Mouse (Mus musculus) liver, embryonic 15.5 days (tissue): ENCODE measurements at regions not wholly inside any gene's neighbourhood (a gene's known extent, or its start where the extent isn't known, plus 50 kb on each side); places are given as distances from the start of the nearest gene placed in this dataset.
"Not testable (repeated sequence)": the region's sequence is repeated elsewhere in the genome, so short reads cannot be mapped to it uniquely, and the experiment has no call there.

Source experiments
- ATAC-seq: fragments of 200-750 bp; cut with Nextera tagmentation; 2 replicates; pipeline ENCODE4 v1.8.0; 2017; ENCODE audit warnings: moderate number of reproducible peaks, mild to moderate bottlenecking, moderate library complexity; ENCODE audit not compliant: insufficient read depth
- H3K27ac ChIP-seq: fragments of 300-500 bp; sonication (generic); replicated peaks from 2 replicates; pipeline ENCODE4 v1.5.1; 2015; ENCODE audit warnings: mild to moderate bottlenecking, inconsistent platforms
- H3K27me3 ChIP-seq: fragments of 300-500 bp; sonication (generic); 2 replicates; pipeline ENCODE4 v1.6.1; 2015; ENCODE audit warnings: mild to moderate bottlenecking, inconsistent platforms
- H3K36me3 ChIP-seq: fragments of 300-500 bp; sonication (generic); replicated peaks from 2 replicates; pipeline ENCODE4 v1.6.1; 2015; ENCODE audit warnings: moderate library complexity, mild to moderate bottlenecking, inconsistent platforms
- H3K4me1 ChIP-seq: fragments of 300-500 bp; sonication (generic); replicated peaks from 2 replicates; pipeline ENCODE4 v1.6.1; 2015; ENCODE audit warnings: inconsistent platforms
- H3K4me2 ChIP-seq: fragments of 300-500 bp; sonication (generic); 2 replicates; pipeline ENCODE4 v1.6.1; 2015; ENCODE audit warnings: moderate library complexity, mild to moderate bottlenecking, inconsistent platforms
- H3K4me3 ChIP-seq: fragments of 300-500 bp; sonication (generic); replicated peaks from 2 replicates; pipeline ENCODE4 v1.5.1; 2015; ENCODE audit warnings: mild to moderate bottlenecking, inconsistent platforms
- H3K9ac ChIP-seq: fragments of 300-500 bp; sonication (generic); 2 replicates; pipeline ENCODE4 v1.6.1; 2015; ENCODE audit warnings: moderate library complexity, mild to moderate bottlenecking, inconsistent platforms
- H3K9me3 ChIP-seq: fragments of 300-500 bp; sonication (generic); replicated peaks from 2 replicates; pipeline ENCODE4 v1.6.1; 2016; ENCODE audit warnings: inconsistent platforms
- WGBS: fragments of 180-500 bp; shearing (Covaris S2); methylation state at CpG from one replicate; pipeline ENCODE4 v1.1.7; 2015; ENCODE audit warnings: mixed read lengths; ENCODE audit not compliant: insufficient replicate concordance; 5-methylcytosine and 5-hydroxymethylcytosine counted together

- no peak overlapping the region for H3K9ac ChIP-seq
- no peak overlapping the region for H3K4me2 ChIP-seq
- no peak overlapping the region for H3K27ac ChIP-seq
- no peak for ATAC-seq
- no peaks in the 10 kb centered on the region for H3K27me3 ChIP-seq
- H3K4me3 ChIP-seq: no peak overlapping the region
- H3K36me3 ChIP-seq: no peaks in the 10 kb centered on the region
- WGBS: 58% methylated on average over 3 of the region's 3 CpGs
- H3K4me1 ChIP-seq: no peaks in the 10 kb centered on the region
- no peaks in the 10 kb centered on the region for H3K9me3 ChIP-seq
Measured at GRCm38 (mm10) chr1:83832946-83833345, 424.9 kb upstream of the Sphkap start.

DNA sequence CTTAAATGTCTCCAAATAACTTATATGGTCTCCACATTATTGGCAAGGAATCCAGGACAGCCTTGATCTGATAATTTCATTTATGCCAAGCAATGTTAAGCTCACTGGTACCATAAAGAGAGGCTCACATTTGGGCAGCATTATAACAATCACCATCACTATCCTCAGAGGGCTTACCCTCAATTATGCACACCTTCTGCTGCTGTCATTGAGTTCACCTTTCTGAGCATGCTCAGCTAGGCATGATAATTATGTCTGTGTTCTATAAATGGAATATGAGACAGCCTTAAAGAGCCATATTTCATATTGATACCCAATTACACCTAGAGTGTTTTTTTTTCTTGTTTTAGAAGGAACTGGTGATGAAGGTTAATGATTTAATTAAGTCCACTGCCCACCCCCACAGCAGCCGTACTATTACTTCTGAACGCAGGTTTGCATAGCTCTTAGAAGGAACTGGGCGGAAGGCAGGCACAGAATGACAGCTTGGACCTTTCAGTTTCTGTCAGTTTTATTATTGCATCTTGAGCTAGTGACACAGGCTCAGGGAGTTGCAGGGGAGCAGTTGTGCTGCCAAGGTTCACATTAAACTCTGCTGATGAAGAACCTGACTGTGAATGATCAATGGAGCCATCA lies 424.0 kb upstream of the Sphkap start:
- no peak overlapping the region for H3K4me3 ChIP-seq
- no peaks in the 10 kb centered on the region for H3K9me3 ChIP-seq
- H3K27ac ChIP-seq: no peak overlapping the region
- 70% methylated on average over 3 of the region's 3 CpGs for WGBS
- H3K36me3 ChIP-seq: no peaks in the 10 kb centered on the region
- H3K9ac ChIP-seq: no peak overlapping the region
- H3K4me2 ChIP-seq: no peak overlapping the region
- no peak for ATAC-seq
- no peaks in the 10 kb centered on the region for H3K4me1 ChIP-seq
- H3K27me3 ChIP-seq: no peaks in the 10 kb centered on the region

GRCm38 (mm10) chr1:83830025-83830645 lies 422.1 kb upstream of the Sphkap start:
- H3K4me2 ChIP-seq: no peak overlapping the region
- ATAC-seq: no peak
- no peaks in the 10 kb centered on the region for H3K27me3 ChIP-seq
- H3K9me3 ChIP-seq: no peaks in the 10 kb centered on the region
- WGBS: 57% methylated on average over 6 of the region's 6 CpGs
- H3K4me3 ChIP-seq: no peak overlapping the region
- no peak overlapping the region for H3K27ac ChIP-seq
- H3K36me3 ChIP-seq: no peaks in the 10 kb centered on the region
- H3K9ac ChIP-seq: no peak overlapping the region
- no peaks in the 10 kb centered on the region for H3K4me1 ChIP-seq

DNA sequence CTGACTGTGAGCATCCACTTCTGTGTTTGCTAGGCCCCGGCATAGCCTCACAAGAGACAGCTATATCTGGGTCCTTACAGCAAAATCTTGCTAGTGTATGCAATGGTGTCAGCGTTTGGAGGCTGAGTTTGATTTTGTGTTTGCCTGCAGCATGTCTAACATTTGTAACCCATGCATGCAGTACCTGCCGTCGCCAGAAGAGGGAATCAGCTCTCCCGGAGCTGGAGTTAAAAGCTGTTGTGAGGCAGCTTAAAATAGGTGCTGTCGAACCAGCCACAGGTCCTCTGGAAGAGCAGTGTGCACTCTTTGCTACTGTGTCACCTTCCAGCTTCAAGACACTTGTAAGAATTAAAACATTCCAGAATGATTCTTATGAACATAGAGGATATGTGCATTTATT lies 403.2 kb upstream of the Sphkap start:
- 47% methylated on average over 6 of the region's 6 CpGs for WGBS
- not testable (repeated sequence) for ATAC-seq

GRCm38 (mm10) chr1:83808432-83808831 lies 400.4 kb upstream of the Sphkap start:
- Histone ChIP-seq H3K27ac (no peak overlapping the region), H3K4me3 (no peak overlapping the region), H3K9ac (no peak overlapping the region), H3K4me1 (no peaks in the 10 kb centered on the region), H3K36me3 (no peaks in the 10 kb centered on the region), H3K27me3 (no peaks in the 10 kb centered on the region), H3K9me3 (no peaks in the 10 kb centered on the region), H3K4me2 (no peak overlapping the region)
- no peak for ATAC-seq
- 70% methylated on average over 6 of the region's 6 CpGs for WGBS

More for the DNA sequence above, 403.2 kb upstream of the Sphkap start:
- not testable (repeated sequence) for H3K9me3 ChIP-seq, H3K4me2 ChIP-seq, H3K36me3 ChIP-seq, H3K9ac ChIP-seq, H3K27me3 ChIP-seq, H3K4me1 ChIP-seq, H3K4me3 ChIP-seq, H3K27ac ChIP-seq

DNA sequence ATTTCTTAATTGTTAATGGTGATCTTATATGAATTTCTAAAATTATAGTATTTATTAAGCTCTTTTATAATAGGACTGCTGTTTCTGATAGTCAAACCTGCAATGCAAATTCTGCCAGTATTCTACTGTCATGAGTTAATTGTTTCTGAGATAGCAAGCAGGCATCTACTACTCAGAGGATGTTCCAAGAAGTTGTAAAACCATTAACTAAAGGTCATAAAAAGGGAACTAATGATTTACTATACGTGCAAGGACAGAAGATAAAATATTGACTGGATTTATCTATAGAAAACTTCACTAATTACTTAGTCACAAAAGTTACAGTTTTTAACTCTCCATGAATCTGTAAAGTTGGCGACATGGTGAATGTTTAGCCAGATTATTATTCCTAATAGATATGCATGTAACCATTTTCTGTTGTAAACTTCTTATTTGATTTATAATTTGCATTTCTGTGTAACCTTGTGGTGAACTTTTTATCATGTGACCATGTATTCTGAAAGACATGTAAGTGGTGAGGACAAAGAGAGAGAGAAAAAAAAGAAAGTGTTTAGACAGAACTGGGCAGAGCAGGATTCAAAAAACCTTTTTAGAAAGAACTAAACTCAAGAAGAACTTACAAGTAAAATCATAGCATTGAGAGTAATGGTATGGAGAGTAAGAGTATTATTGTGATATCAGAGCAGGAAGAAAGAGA lies 395.5 kb upstream of the Sphkap start:
- Histone ChIP-seq H3K36me3 (no peaks in the 10 kb centered on the region), H3K27ac (no peak overlapping the region), H3K9ac (no peak overlapping the region), H3K4me3 (no peak overlapping the region), H3K9me3 (no peaks in the 10 kb centered on the region), H3K27me3 (no peaks in the 10 kb centered on the region), H3K4me2 (no peak overlapping the region), H3K4me1 (no peaks in the 10 kb centered on the region)
- 43% methylated on average over 2 of the region's 2 CpGs for WGBS
- ATAC-seq: no peak

- Histone ChIP-seq H3K4me1 (no peaks in the 10 kb centered on the region), H3K27ac (no peak overlapping the region), H3K4me2 (no peak overlapping the region), H3K27me3 (no peaks in the 10 kb centered on the region), H3K9me3 (no peaks in the 10 kb centered on the region), H3K9ac (no peak overlapping the region), H3K4me3 (no peak overlapping the region), H3K36me3 (no peaks in the 10 kb centered on the region)
- no peak for ATAC-seq
Measured at GRCm38 (mm10) chr1:83801759-83802158, 393.8 kb upstream of the Sphkap start.

DNA sequence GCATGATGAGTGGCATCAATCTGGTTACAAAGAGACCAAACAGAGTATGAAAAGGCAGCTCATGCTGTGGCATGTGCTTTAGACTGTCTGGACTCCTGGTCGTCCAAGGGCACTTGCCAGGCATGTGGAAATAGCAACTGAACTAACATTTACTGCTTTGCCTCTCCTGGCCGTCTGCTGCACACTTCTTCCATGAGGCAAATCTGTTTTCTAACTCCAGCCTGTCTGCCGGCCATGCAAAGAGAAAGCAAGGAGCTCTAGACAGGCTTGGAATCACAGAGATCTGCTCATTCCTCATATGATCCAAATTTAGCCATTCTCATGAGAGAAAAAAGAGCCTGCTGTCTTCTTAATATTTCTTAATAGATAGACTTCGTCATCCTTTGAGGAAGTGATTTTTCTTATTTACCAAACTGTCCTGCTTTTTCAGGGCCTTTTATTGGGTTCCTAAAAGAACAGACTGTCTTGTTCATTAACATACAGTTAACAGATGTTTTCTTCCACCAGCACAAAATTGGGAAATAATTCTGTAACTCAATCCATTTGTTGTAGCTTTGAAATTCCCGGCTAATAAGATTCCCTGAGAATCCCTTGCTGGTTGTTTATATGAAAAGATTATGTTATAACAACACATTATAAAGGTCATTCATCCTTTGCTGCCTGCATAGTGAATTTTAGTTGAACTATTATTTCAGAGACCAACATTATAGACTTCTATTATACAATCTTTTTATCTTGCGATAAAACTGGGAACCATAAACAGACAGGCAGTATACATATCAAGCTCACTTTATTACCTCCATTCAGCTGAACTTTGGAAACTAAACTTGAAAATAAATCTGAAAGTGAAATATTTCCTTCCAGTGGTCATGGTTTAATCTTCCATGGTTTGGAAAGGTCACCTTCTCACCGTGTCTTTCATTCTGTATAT lies 389.2 kb upstream of the Sphkap start:
- Histone ChIP-seq H3K4me2 (no peak overlapping the region), H3K36me3 (no peaks in the 10 kb centered on the region), H3K4me3 (no peak overlapping the region), H3K27ac (no peak overlapping the region), H3K27me3 (no peaks in the 10 kb centered on the region), H3K9me3 (no peaks in the 10 kb centered on the region), H3K9ac (no peak overlapping the region), H3K4me1 (no peaks in the 10 kb centered on the region)
- ATAC-seq: no peak
- WGBS: 61% methylated on average over 7 of the region's 7 CpGs

DNA sequence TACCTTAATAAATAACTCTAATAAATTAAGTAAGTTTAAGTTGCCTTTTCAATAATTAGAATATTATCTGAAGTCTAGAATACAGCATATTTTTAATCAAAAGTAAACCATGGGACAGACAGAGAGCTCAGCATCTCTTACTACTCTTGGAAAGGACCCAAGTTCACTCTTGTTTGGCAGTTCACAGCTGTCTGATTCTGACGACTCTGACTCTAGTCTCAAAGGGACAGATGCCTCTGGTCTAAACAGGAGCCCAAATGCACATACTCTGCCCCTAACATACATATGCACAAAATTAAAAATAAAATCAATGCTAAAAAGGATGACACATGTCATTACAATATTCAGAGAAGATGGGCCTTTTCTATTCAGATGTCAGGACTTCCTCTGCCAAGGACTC lies 369.2 kb upstream of the Sphkap start:
- no peaks in the 10 kb centered on the region for H3K4me1 ChIP-seq
- H3K4me3 ChIP-seq: no peak overlapping the region
- H3K9me3 ChIP-seq: no peaks in the 10 kb centered on the region
- no peak for ATAC-seq
- WGBS: 37% methylated on average over 1 of the region's 1 CpGs
- no peak overlapping the region for H3K27ac ChIP-seq
- no peaks in the 10 kb centered on the region for H3K36me3 ChIP-seq
- H3K27me3 ChIP-seq: no peaks in the 10 kb centered on the region
- no peak overlapping the region for H3K9ac ChIP-seq
- no peak overlapping the region for H3K4me2 ChIP-seq

GRCm38 (mm10) chr1:83771160-83771559 lies 363.2 kb upstream of the Sphkap start:
- no peaks in the 10 kb centered on the region for H3K36me3 ChIP-seq
- H3K9me3 ChIP-seq: no peaks in the 10 kb centered on the region
- H3K4me1 ChIP-seq: no peaks in the 10 kb centered on the region
- no peak overlapping the region for H3K27ac ChIP-seq
- 40% methylated on average over 3 of the region's 3 CpGs for WGBS
- no peak overlapping the region for H3K4me3 ChIP-seq
- H3K9ac ChIP-seq: no peak overlapping the region
- no peak for ATAC-seq
- H3K27me3 ChIP-seq: no peaks in the 10 kb centered on the region
- no peak overlapping the region for H3K4me2 ChIP-seq

GRCm38 (mm10) chr1:83761499-83761898 lies 353.5 kb upstream of the Sphkap start:
- no peaks in the 10 kb centered on the region for H3K9me3 ChIP-seq
- no peak overlapping the region for H3K4me2 ChIP-seq
- no peaks in the 10 kb centered on the region for H3K27me3 ChIP-seq
- no peaks in the 10 kb centered on the region for H3K4me1 ChIP-seq
- ATAC-seq: no peak
- H3K27ac ChIP-seq: no peak overlapping the region
- H3K9ac ChIP-seq: no peak overlapping the region
- H3K36me3 ChIP-seq: no peaks in the 10 kb centered on the region
- H3K4me3 ChIP-seq: no peak overlapping the region
- 75% methylated on average over 4 of the region's 4 CpGs for WGBS
